Mouse (Mus musculus) embryonic facial prominence, embryonic 10.5 days (tissue): Measurements from ENCODE around the gene Bcl2l1. TPM values are rescaled to one million over a fixed set of nuclear protein-coding genes. Genes with fewer than 3 reads are reported as not detected.

Experiments
- DNase-seq: peaks from one replicate; pipeline ENCODE4 v3.0.0-alpha.2; 2017; ENCODE audit warnings: low spot score
- H3K27ac ChIP-seq: fragments of 300-500 bp; sonication (generic); replicated peaks from 2 replicates; pipeline ENCODE4 v1.5.1; 2016; ENCODE audit warnings: mild to moderate bottlenecking
- H3K27me3 ChIP-seq: fragments of 300-500 bp; sonication (generic); replicated peaks from 2 replicates; pipeline ENCODE4 v1.6.1; 2016; ENCODE audit warnings: low read depth, mild to moderate bottlenecking; ENCODE audit not compliant: poor library complexity, severe bottlenecking
- H3K36me3 ChIP-seq: fragments of 300-500 bp; sonication (generic); replicated peaks from 2 replicates; pipeline ENCODE4 v1.6.1; 2016; ENCODE audit warnings: mild to moderate bottlenecking, moderate library complexity
- H3K4me1 ChIP-seq: fragments of 300-500 bp; sonication (generic); 2 replicates; pipeline ENCODE4 v1.6.1; 2016
- H3K4me3 ChIP-seq: fragments of 300-500 bp; sonication (generic); 2 replicates; pipeline ENCODE4 v1.5.1; 2016; ENCODE audit warnings: mild to moderate bottlenecking, moderate library complexity
- H3K9me3 ChIP-seq: fragments of 300-500 bp; sonication (generic); 2 replicates; pipeline ENCODE4 v1.6.1; 2016; ENCODE audit warnings: mild to moderate bottlenecking
- WGBS: fragments of 180-500 bp; shearing (Covaris S2); methylation state at CpG from one replicate; pipeline ENCODE4 v1.1.7; 2016; 5-methylcytosine and 5-hydroxymethylcytosine counted together
- polyA plus RNA-seq: library from polyadenylated mRNA; unstranded; fragments of >200 nt; fragmentation: Nextera tagmentation; extraction: Ambion mirVana; gene quantifications from 2 replicates; pipeline ENCODE4 v1.2.1, GENCODE M21; 2016

Gene Bcl2l1
- polyA plus RNA-seq, 1 experiment from 2014 or later = 106 TPM

DNA sequence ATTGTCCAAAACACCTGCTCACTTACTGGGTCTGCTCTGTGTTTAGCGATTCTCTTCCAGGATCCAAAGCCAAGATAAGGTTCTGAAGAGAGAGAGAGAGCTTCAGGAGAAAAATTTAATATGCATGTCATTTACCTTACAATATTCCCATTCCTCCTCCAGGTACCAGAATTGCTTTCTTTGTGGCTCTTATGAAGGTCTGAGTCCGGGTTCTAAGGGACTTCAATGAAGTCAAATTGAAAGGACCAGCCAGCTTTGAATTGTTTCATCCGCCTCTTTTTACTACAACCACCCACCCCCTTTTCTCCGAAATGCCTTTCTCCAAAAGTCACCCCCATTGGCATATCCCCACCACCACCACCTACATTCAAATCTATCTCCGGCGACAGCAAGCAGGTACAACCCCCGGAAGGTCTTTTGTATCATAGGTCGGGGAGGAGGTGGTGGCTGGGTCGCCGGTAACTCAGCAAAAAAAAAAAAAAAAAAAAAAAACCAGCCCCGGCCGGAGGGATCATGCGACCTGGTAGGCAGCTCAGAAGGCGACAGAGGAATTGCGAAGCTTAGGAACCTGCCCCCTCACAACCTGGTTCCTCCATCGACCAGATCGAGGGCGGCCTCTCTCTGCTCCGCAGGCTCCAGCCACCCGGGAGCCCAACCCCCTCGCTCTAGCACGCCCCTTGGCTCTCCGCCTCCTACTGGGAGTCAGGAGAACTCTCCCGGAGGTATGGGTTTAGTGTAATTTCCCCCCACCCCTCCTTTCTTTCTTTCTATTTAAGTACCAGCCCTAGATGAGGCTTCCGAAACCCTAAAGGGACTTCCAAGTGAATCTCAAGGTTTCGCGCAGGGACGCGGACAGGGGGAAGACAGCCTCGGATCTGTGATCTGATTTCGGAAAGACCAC, 1.3 kb downstream of the Bcl2l1 start:
- H3K27me3 ChIP-seq = no peaks in the 10 kb centered on the region
- peak; percentile 90 for DNase-seq
- peak overlapping the region; percentile 72 for H3K4me3 ChIP-seq
- peaks cover 42% of the 10 kb centered on the region for H3K36me3 ChIP-seq
- H3K27ac ChIP-seq = peak overlapping the region; percentile 97
- no peaks in the 10 kb centered on the region for H3K9me3 ChIP-seq
- 3% methylated on average over 31 of the region's 31 CpGs for WGBS
- peaks cover 51% of the 10 kb centered on the region for H3K4me1 ChIP-seq

- peak; percentile 22 for DNase-seq
- Histone ChIP-seq H3K4me1 (peaks cover 56% of the 10 kb centered on the region), H3K9me3 (no peaks in the 10 kb centered on the region), H3K27ac (peak overlapping the region; percentile 97), H3K27me3 (no peaks in the 10 kb centered on the region), H3K36me3 (peaks cover 47% of the 10 kb centered on the region), H3K4me3 (peak overlapping the region; percentile 72)
- 85% methylated on average over 23 of the region's 23 CpGs for WGBS
Measured at GRCm38 (mm10) chr2:152829367-152829881, 2.1 kb downstream of the Bcl2l1 start.

DNA sequence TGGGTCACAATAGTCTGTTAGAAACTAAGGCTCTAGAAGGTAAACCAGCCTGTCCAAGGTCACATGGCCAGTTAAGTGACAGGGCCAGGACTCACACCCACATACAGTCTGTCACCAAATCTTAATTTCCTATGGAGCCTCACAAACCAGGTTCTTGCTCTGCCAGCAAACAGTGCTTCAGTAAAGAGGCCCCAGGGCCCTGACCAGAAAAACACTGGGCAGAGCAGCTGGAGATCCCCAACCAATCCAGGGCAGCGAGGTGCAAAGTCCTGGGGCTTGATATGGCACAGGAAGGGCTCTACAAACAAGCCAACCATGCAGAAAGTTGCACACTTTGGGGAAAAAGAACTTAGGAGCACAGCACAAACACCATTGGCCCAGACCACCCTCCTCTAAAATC, 3.0 kb downstream of the Bcl2l1 start:
- DNase-seq = no peak
- Histone ChIP-seq H3K9me3 (no peaks in the 10 kb centered on the region), H3K27ac (peak overlapping the region; percentile 59), H3K27me3 (no peaks in the 10 kb centered on the region), H3K4me3 (peak overlapping the region; percentile 72), H3K4me1 (peaks cover 58% of the 10 kb centered on the region), H3K36me3 (peaks cover 54% of the 10 kb centered on the region)
- 54% methylated on average over 1 of the region's 1 CpGs for WGBS

DNA sequence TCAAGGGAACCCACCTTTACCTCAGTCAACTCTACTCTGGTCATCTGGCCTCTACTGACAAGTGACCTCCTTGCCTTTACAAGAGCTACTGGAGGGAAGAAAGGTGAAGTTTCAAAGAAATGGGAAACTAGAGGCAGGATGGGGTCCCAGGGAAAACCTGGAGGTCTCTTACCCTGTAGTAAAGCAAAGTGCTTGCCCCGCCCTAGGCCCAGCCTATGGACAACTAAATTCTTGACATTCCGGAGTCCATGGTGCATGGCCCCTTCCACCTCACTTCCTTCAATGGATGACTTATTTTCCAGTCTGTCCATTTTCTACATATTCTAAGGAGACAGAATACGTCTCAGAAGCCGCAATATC, 3.5 kb downstream of the Bcl2l1 start:
- Histone ChIP-seq H3K36me3 (peaks cover 54% of the 10 kb centered on the region), H3K9me3 (no peaks in the 10 kb centered on the region), H3K27me3 (no peaks in the 10 kb centered on the region), H3K4me1 (peaks cover 58% of the 10 kb centered on the region), H3K27ac (peak overlapping the region; percentile 59), H3K4me3 (peak overlapping the region; percentile 72)
- no peak for DNase-seq
- WGBS = 70% methylated on average over 4 of the region's 4 CpGs

GRCm38 (mm10) chr2:152827321-152828010, 4.1 kb downstream of the Bcl2l1 start:
- H3K4me1 ChIP-seq = peaks cover 58% of the 10 kb centered on the region
- peaks cover 57% of the 10 kb centered on the region for H3K36me3 ChIP-seq
- H3K27ac ChIP-seq = 0 out of 2 replicates have a peak overlapping the region, but pooled peaks have one; percentile 59

GRCm38 (mm10) chr2:152826481-152826880, 5.0 kb downstream of the Bcl2l1 start:
- no peak for DNase-seq
- Histone ChIP-seq H3K27ac (no peak overlapping the region), H3K4me1 (peaks cover 60% of the 10 kb centered on the region), H3K27me3 (no peaks in the 10 kb centered on the region), H3K36me3 (peaks cover 66% of the 10 kb centered on the region), H3K4me3 (peak overlapping the region; percentile 72; the same call in 1 of the 2 replicates), H3K9me3 (no peaks in the 10 kb centered on the region)
- 88% methylated on average over 3 of the region's 3 CpGs for WGBS

More at GRCm38 (mm10) chr2:152827321-152828010, 4.1 kb downstream of the Bcl2l1 start:
- H3K27me3 ChIP-seq = no peaks in the 10 kb centered on the region
- H3K4me3 ChIP-seq = peak overlapping the region; percentile 72
- no peaks in the 10 kb centered on the region for H3K9me3 ChIP-seq
- 83% methylated on average over 8 of the region's 8 CpGs for WGBS
- DNase-seq = no peak

- no peaks in the 10 kb centered on the region for H3K9me3 ChIP-seq
- no peak overlapping the region for H3K27ac ChIP-seq
- no peaks in the 10 kb centered on the region for H3K27me3 ChIP-seq
- peaks cover 68% of the 10 kb centered on the region for H3K4me1 ChIP-seq
- H3K4me3 ChIP-seq = no peak overlapping the region
- WGBS = 87% methylated on average over 2 of the region's 2 CpGs
- peaks cover 72% of the 10 kb centered on the region for H3K36me3 ChIP-seq
- no peak for DNase-seq
Measured at GRCm38 (mm10) chr2:152825713-152826112, 5.8 kb downstream of the Bcl2l1 start.

DNA sequence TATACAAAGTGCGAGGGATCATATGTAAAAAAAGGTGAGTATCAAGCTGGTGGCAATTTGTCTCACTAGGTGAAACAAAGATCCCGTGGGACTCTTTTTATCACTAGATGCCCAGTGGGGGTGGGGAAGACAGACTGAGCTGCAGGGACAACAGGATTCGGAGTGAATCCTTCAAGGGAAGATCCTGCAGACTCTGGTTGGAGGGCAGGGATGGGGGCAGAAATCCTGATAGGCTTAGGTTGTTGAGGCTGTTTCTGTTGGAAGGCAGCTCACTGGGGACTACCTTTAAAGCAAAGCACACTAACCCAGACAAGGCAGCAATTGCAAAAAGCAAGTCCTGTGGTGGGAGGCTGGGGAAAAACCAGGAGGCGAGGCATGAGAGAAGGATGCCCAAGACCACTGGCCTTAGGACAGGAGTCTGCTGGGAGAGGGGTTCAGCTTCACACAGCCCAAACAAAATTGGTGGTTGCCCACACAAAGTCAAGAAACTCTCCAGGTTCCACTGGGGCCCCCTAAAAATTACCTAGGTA, 6.3 kb downstream of the Bcl2l1 start:
- WGBS = 74% methylated on average over 4 of the region's 4 CpGs
- H3K4me1 ChIP-seq = peaks cover 72% of the 10 kb centered on the region
- H3K9me3 ChIP-seq = no peaks in the 10 kb centered on the region
- no peak for DNase-seq
- no peaks in the 10 kb centered on the region for H3K27me3 ChIP-seq
- no peak overlapping the region for H3K27ac ChIP-seq
- H3K36me3 ChIP-seq = peaks cover 75% of the 10 kb centered on the region
- peak overlapping the region; percentile 6; the same call in 1 of the 2 replicates for H3K4me3 ChIP-seq

GRCm38 (mm10) chr2:152824438-152825167, 6.9 kb downstream of the Bcl2l1 start:
- Histone ChIP-seq H3K4me1 (peaks cover 74% of the 10 kb centered on the region), H3K27me3 (no peaks in the 10 kb centered on the region), H3K9me3 (no peaks in the 10 kb centered on the region), H3K36me3 (peaks cover 80% of the 10 kb centered on the region), H3K4me3 (peak overlapping the region; percentile 6; the same call in 1 of the 2 replicates), H3K27ac (no peak overlapping the region)
- WGBS = 80% methylated on average over 3 of the region's 3 CpGs
- no peak for DNase-seq

DNA sequence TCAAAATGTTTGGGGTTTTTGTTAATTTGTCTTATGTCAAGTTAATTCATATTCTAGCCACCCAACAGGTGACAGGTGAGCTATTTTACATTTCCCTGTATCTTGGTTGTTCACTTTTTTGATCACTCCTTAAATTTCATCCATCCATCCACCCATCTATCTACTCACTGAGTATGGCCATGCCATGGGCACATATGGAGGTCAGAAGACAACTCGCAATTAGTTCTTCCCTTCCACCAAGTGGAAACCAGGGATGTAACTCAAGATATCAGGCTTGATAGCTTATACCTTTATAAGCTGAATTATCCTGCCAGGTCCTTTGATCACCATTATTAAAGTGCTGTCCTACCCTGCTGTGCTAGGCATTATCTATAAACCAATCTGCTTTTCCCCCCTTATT, 7.8 kb downstream of the Bcl2l1 start:
- Histone ChIP-seq H3K36me3 (peaks cover 80% of the 10 kb centered on the region), H3K27me3 (no peaks in the 10 kb centered on the region), H3K9me3 (no peaks in the 10 kb centered on the region; the same call in 1 of the 2 replicates), H3K27ac (no peak overlapping the region), H3K4me1 (peaks cover 72% of the 10 kb centered on the region), H3K4me3 (no peak overlapping the region)
- DNase-seq = no peak
- WGBS = 93% methylated on average over 1 of the region's 1 CpGs

DNA sequence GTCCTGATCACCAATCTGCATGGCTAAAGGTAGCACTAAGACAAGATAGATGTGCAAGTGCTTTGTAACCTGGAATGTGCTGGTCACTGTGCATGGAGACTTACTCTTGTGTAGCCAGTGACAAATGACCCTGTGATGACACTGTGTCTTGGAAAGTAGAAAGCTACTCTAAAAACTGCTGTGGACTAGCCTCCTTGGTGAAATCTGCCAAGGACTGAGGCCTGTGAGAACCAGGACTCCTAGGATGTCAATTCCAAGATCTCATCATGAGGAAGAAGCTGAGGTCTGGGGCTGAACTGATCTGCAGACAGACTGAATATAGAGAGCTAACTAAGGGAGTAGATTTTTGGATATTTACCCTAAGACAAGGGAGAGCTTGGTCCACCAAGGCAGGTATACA, 10.0 kb downstream of the Bcl2l1 start:
- peaks cover 66% of the 10 kb centered on the region for H3K4me1 ChIP-seq
- H3K9me3 ChIP-seq = no peaks in the 10 kb centered on the region; the same call in 1 of the 2 replicates
- H3K4me3 ChIP-seq = no peak overlapping the region
- peak overlapping the region; percentile 75 for H3K27ac ChIP-seq
- no peak for DNase-seq
- no peaks in the 10 kb centered on the region for H3K27me3 ChIP-seq
- peaks cover 74% of the 10 kb centered on the region for H3K36me3 ChIP-seq

DNA sequence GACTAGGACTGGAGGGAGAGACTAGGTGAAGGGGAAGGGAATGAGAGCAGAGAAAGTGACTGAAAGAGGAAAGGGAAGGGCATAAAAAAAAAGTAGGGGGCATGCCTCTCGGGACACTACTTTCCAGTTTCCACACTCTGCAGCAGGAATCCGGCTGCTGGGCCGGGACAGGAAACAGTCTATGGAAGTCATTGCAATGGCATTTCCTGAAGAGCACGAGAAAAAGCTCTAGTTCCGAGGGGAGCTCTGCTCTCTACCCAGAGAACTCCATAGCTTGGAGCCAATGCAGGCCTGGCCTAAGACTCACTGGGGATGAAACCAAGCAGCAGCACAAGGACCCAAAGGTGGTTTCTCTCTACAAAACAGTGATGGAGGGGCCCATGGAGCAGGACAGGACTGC, 10.5 kb downstream of the Bcl2l1 start:
- H3K4me3 ChIP-seq = no peak overlapping the region; the same call in 1 of the 2 replicates
- H3K4me1 ChIP-seq = peaks cover 66% of the 10 kb centered on the region
- H3K27me3 ChIP-seq = no peaks in the 10 kb centered on the region
- DNase-seq = peak; percentile 54
- WGBS = 30% methylated on average over 5 of the region's 5 CpGs
- H3K9me3 ChIP-seq = no peaks in the 10 kb centered on the region; the same call in 1 of the 2 replicates
- H3K27ac ChIP-seq = peak overlapping the region; percentile 75
- peaks cover 75% of the 10 kb centered on the region for H3K36me3 ChIP-seq
